Mouse (Mus musculus) lung, postnatal 10 days (tissue): ENCODE results near the gene Cops8.

Source experiments
- DNase-seq: peaks from one replicate; pipeline ENCODE4 v3.0.0; 2021

Gene Cops8

DNA sequence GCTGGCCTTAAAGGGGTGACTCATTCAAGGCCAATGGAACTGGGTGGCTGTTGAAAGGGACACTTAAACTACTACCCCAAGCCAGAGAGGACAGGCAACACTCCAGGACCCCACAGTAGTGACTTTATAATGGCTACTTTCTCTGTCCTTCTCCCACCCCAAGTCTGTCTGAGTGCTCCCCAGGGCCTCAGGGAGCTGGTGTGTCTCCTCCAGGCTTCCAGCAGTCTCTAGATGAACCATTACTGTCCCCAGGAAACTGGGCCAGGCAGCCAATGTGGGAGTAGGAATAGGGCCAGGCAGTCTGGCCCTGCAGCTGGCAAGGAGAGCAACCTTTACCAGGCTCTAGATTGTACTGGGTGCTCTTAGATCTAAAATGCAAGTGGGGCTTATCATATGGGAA, 49.0 kb downstream of the Cops8 start:
- DNase-seq = no peak

DNA sequence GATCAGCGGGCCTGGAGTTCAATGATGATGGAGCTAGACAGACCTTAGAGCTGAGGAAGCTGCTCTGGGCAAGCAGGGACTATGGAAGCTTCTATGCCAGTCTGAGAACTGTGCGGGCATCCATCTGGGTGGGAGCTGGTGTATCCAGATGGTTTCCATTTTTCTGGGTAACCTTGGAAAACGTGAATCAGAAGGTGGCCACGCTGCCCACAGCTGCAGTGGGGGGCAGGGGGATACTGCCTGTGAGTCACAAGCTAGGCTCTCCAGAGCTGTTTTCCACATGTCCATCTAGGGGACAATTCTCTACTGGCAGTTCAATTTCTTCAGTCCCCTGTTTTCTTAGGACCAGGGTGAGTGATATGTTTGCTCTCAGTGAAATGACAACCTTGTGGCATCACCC, 49.8 kb downstream of the Cops8 start:
- no peak for DNase-seq

DNA sequence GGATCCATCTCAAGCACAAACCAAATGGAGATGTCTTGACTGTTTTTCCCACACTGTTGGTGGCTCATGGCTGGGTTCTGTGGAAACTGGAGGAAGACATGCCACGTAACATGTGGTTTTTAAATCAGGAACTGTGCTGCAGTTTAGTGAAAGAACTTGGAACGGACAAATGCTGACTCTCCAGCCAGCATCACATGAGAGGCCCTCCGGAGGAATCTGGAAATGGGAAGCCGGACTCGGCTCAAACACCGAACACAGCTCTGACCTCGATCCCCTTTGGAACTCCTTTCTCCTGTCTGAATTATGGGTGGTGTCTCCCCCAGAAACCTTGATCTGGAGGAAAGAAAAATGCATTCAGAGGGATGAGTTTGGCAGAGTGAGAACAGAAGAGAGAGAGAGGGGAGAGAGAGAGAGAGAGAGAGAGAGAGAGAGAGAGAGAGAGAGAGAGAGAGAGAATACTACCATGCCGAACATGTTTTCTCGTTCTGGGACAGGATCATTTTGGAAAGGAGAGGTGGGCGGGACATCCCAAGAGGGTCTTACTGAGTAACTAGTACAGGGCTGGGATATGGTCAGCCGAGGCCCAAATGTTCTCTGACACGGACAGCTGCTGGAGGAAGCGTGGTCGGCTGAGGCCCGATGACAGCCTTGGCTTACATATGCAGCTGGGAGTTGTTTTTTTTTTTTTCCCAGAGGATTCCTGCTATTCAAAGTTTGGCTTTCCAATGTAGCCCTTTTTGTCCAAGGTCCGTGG, 53.9 kb downstream of the Cops8 start:
- peak; percentile 37 for DNase-seq

DNA sequence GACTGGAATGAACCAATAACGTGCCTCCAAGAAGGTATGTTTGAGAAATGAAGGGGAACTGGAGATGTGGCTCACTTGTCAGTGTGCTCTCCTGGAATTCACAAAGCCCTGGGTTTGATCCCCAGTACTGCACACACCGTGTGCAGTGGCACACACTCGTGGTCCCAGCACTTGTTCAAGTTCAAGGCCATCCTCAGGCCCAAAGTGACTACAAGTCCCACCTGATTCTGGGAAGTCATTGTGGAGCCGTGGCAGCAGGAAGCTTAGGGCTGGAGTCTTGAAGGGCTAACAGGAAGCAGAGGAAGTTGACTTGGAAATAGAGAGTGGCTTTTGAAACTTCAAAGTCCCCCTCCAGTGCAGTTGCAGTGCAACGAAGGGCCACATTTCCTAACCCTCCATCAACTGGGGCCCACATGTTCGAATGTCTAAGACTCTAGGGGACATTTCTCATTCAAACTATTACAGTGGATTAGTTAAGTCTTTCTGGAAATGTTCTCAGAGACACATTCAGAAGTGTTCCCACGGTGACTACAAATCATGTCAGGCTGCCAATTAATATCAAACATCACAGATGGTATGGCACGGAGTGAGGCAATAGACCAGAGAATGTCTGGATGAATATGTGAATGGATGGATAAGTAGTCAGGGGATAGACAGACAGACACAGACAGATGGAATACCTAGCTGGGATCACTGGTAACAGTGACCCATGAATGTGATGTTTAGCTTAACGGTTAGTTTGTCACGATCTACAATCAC, 54.7 kb downstream of the Cops8 start:
- no peak for DNase-seq

DNA sequence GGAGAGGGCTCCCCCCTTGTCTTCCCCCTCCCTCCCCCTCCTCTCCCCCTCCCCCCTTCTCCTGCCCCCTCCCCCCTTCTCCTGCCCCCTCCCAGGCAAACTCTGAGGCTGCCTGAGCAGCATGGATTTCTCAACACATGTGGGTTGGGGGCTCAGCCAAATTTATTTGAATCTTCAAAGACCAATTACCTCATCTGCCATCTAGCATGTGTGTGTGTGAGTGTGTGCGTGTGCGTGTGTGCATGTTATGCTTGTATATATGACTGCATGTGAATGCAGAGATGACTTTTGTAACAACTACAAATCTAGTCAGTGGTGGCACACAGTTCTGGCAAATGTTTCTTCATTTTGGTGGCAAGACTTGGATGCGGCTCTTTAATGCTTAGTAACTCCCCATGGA, 55.8 kb downstream of the Cops8 start:
- DNase-seq = no peak

DNA sequence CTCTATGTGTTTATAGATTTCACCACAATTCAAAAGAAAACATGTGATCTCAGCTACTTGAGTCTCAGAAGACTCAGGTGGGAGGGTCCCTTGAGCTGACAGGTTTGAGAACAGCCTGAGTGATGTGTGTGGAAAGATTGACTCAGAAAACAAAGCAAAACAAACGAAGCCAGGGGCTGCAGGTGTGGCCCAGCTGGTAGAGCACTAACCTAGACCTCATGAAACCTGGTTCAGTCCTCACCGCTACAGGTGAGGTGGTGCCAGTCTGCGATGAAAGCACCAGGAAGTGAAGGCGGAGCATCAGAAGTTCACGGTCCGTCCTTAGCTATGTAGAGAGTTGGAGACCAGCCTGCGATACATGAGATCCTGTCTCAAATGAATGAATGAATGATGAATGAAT, 57.4 kb downstream of the Cops8 start:
- DNase-seq = no peak

DNA sequence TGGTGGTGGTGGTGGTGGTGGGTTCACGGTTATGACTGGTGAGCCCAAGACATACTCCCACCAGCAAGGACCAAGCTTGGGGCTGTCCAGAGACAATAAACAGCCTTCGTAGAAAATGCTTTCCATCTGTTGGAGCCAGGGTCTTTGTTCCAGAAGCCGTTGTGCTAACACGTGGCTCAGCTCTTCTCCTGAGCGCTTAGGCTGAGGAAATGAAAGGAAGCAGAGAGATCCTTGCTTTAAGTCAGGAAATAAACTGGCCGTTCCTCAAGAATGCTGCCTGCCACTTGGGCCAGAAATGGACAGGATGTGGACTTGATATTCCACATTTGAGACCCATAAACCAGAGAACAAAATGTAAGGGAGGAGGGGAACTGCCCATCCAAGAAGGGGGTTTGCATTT, 59.7 kb downstream of the Cops8 start:
- DNase-seq = peak; percentile 45
